Mouse (Mus musculus): Measurements from ENCODE around the gene 1700012B07Rik. TPM values are rescaled to one million over a fixed set of nuclear protein-coding genes. Genes with fewer than 3 reads are reported as not detected.

1700012B07Rik gene
- not detected for polyA plus RNA-seq (2014; fragmentation: Illumina TruSeq; extraction: RNeasy Lipid Tissue Mini Kit (QIAGEN cat#74804); ENCODE audit: insufficient read depth, low read depth, low replicate concordance)

DNA sequence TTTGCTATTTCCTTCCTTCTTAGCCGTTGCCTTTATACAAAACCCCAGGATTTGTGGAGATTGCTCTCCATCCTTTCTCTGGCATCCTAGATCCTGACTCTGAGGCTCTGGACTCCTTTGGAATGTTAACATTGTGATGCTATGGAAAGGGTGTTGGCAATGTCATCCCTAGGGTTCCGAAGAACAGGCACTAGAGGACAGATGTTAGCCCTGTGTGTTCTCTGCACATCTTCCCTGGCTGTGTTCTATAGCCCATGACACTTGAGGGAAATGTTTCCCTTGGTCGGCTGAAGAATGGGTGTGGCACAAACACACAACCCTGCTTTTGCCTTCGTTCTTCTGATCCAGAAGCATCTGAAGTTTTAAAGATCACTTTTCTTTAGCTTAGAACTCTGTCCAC lies at the start of gene 1700012B07Rik:
TSS of gene 1700012B07Rik (minus strand) at position 101 of the 400 bp plus-strand sequence.

Other genes starting within 250 kb of the 1700012B07Rik start
- 13.1 TPM for gene Wipi1, start 216.1 kb downstream of the 1700012B07Rik start, polyA plus RNA-seq (2014; fragmentation: Illumina TruSeq; extraction: RNeasy Lipid Tissue Mini Kit (QIAGEN cat#74804); ENCODE audit: insufficient read depth, low read depth, low replicate concordance)
- 156 TPM for gene Prkar1a, start 178.6 kb downstream of the 1700012B07Rik start, polyA plus RNA-seq (2014; fragmentation: Illumina TruSeq; extraction: RNeasy Lipid Tissue Mini Kit (QIAGEN cat#74804); ENCODE audit: insufficient read depth, low read depth, low replicate concordance)
- 7.1 TPM for gene Fam20a, start 105.8 kb downstream of the 1700012B07Rik start, polyA plus RNA-seq (2014; fragmentation: Illumina TruSeq; extraction: RNeasy Lipid Tissue Mini Kit (QIAGEN cat#74804); ENCODE audit: insufficient read depth, low read depth, low replicate concordance)
- gene Abca8b, start 167.8 kb upstream of the 1700012B07Rik start, polyA plus RNA-seq (2014; fragmentation: Illumina TruSeq; extraction: RNeasy Lipid Tissue Mini Kit (QIAGEN cat#74804); ENCODE audit: insufficient read depth, low read depth, low replicate concordance), result 3.4 TPM